Mouse (Mus musculus): Measurements from ENCODE around the gene Pigc. TPM values are rescaled to one million over a fixed set of nuclear protein-coding genes. Genes with fewer than 3 reads are reported as not detected.

The Pigc gene
- polyA plus RNA-seq, 1 experiment: 28.0 TPM

- DNase-seq (ENCODE audit: low read depth): no peak
Measured at GRCm38 (mm10) chr1:162008208-162008607, 39.2 kb downstream of the Pigc start.

GRCm38 (mm10) chr1:162008631-162009067 is 39.7 kb downstream of the Pigc start:
- DNase-seq (ENCODE audit: low read depth): no peak

- DNase-seq (ENCODE audit: low read depth): no peak
Measured at GRCm38 (mm10) chr1:162009086-162009485, 40.1 kb downstream of the Pigc start.

GRCm38 (mm10) chr1:162011523-162012245 is 42.7 kb downstream of the Pigc start:
- DNase-seq (ENCODE audit: low read depth): no peak

- no peak for DNase-seq (ENCODE audit: low read depth)
Measured at GRCm38 (mm10) chr1:162013561-162013960, 44.6 kb downstream of the Pigc start.

GRCm38 (mm10) chr1:162015247-162015862 is 46.4 kb downstream of the Pigc start:
- DNase-seq (ENCODE audit: low read depth): no peak

GRCm38 (mm10) chr1:162016982-162017381 is 48.0 kb downstream of the Pigc start:
- DNase-seq (ENCODE audit: low read depth): no peak

GRCm38 (mm10) chr1:162017975-162018600 is 49.1 kb downstream of the Pigc start:
- DNase-seq (ENCODE audit: low read depth): no peak

- DNase-seq (ENCODE audit: low read depth): no peak
Measured at GRCm38 (mm10) chr1:162018601-162018977, 49.6 kb downstream of the Pigc start.

- no peak for DNase-seq (ENCODE audit: low read depth)
Measured at GRCm38 (mm10) chr1:162020303-162020731, 51.3 kb downstream of the Pigc start.

GRCm38 (mm10) chr1:162020766-162021165 is 51.8 kb downstream of the Pigc start:
- DNase-seq (ENCODE audit: low read depth): no peak

Other genes starting within 250 kb of the Pigc start
- gene Fasl, start 180.7 kb upstream of the Pigc start, polyA plus RNA-seq (2012; rRNA removed): 0.12 and 0.19 TPM in 2 replicates
- 11.0 and 16.2 TPM in 2 replicates for gene Suco, start 92.5 kb upstream of the Pigc start, polyA plus RNA-seq (2012; rRNA removed)
- gene 4930558K02Rik, start 10.4 kb downstream of the Pigc start, polyA plus RNA-seq (2012; rRNA removed): not detected in 2 replicates